Mouse (Mus musculus) thymus, adult 2 months (tissue): ENCODE data around the gene Gm17655. TPM values are rescaled to one million over a fixed set of nuclear protein-coding genes. Genes with fewer than 3 reads are reported as not detected.

Experiments used
- DNase-seq: peaks from one replicate; pipeline ENCODE4 v3.0.0; 2021
- H3K27ac ChIP-seq: fragments of 200-500 bp; 2 replicates; pipeline ENCODE4 v1.5.1; 2012; ENCODE audit warnings: low read length, control low read depth; ENCODE audit not compliant: control insufficient read depth, insufficient read depth
- H3K27me3 ChIP-seq: fragments of 200-500 bp; 2 replicates; pipeline ENCODE4 v1.6.1; 2012; ENCODE audit warnings: mild to moderate bottlenecking, low read length, moderate library complexity, mixed read lengths; ENCODE audit not compliant: control insufficient read depth, insufficient read depth
- H3K36me3 ChIP-seq: fragments of 200-500 bp; 2 replicates; pipeline ENCODE4 v1.6.1; 2012; ENCODE audit warnings: mild to moderate bottlenecking, low read length, moderate library complexity; ENCODE audit not compliant: control insufficient read depth, insufficient read depth
- H3K4me1 ChIP-seq: fragments of 200-500 bp; replicated peaks from 2 replicates; pipeline ENCODE4 v1.6.1; 2012; ENCODE audit warnings: low read length; ENCODE audit not compliant: control insufficient read depth, insufficient read depth
- H3K4me3 ChIP-seq: fragments of 200-500 bp; 2 replicates; pipeline ENCODE4 v1.5.1; 2012; ENCODE audit warnings: mild to moderate bottlenecking, low read length, control low read depth, moderate library complexity; ENCODE audit not compliant: control insufficient read depth, insufficient read depth
- CTCF ChIP-seq: fragments of 200-500 bp; IDR thresholded peaks from 2 replicates; pipeline ENCODE4 v1.5.1; 2012; ENCODE audit warnings: mild to moderate bottlenecking, control low read depth, low read length, moderate library complexity, borderline replicate concordance; ENCODE audit not compliant: control insufficient read depth, poor library complexity, insufficient read depth; ENCODE audit errors: extremely low read depth
- POLR2A ChIP-seq: fragments of 200-500 bp; IDR thresholded peaks from 2 replicates; pipeline ENCODE4 v1.6.1; 2012; ENCODE audit warnings: mild to moderate bottlenecking, low read length, control low read depth, moderate library complexity; ENCODE audit not compliant: control insufficient read depth, poor library complexity, insufficient read depth; ENCODE audit errors: extremely low read depth
- WGBS: fragments of 180-500 bp; shearing (Covaris S2); methylation state at CpG from one replicate; pipeline ENCODE4 v1.1.7; 2018; 5-methylcytosine and 5-hydroxymethylcytosine counted together
- polyA plus RNA-seq: library from polyadenylated mRNA; depleted of rRNA; stranded (reverse); fragments of >200 nt; gene quantifications from 2 replicates; pipeline ENCODE4 v1.2.3, GENCODE M21; 2012

Gm17655 gene
- polyA plus RNA-seq, 1 experiment = 0.32 TPM

DNA sequence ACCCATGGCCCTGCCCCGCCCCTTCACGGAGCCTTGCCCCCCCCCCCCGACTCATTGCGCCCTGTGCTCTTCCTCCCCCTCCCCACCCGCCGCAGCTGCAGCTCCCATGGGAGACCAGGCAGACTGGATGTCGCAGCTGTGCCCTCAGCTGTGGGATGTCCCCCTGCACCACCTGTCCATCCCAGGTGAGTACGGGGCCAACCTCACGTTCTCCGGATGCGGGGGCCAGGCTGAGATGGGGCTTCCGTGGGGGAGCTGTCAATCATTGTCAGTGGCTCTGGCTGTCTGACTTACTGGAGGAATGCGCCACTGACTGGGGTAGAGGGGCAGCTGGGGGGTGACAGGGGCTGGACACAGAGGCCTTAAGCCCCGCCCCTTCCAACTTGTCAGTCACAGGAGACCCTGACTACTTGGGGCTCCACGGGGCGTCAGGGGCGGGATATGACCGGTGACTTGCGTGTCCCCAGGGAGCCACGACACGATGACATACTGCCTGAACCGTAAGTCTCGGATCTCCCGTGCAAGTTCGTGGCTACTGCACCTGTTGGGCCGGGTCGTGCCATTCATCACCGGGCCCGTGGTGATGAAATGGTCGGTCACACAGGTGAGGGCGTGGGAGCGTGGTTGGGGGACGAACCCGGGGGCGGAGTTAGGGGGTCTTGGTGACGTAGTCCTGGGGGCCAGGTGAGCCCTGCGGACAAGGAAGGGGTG, 28.8 kb upstream of the Gm17655 start:
- DNase-seq = peak; percentile 62
- peaks cover 39% of the 10 kb centered on the region for H3K4me1 ChIP-seq
- no peak for TF ChIP-seq POLR2A

DNA sequence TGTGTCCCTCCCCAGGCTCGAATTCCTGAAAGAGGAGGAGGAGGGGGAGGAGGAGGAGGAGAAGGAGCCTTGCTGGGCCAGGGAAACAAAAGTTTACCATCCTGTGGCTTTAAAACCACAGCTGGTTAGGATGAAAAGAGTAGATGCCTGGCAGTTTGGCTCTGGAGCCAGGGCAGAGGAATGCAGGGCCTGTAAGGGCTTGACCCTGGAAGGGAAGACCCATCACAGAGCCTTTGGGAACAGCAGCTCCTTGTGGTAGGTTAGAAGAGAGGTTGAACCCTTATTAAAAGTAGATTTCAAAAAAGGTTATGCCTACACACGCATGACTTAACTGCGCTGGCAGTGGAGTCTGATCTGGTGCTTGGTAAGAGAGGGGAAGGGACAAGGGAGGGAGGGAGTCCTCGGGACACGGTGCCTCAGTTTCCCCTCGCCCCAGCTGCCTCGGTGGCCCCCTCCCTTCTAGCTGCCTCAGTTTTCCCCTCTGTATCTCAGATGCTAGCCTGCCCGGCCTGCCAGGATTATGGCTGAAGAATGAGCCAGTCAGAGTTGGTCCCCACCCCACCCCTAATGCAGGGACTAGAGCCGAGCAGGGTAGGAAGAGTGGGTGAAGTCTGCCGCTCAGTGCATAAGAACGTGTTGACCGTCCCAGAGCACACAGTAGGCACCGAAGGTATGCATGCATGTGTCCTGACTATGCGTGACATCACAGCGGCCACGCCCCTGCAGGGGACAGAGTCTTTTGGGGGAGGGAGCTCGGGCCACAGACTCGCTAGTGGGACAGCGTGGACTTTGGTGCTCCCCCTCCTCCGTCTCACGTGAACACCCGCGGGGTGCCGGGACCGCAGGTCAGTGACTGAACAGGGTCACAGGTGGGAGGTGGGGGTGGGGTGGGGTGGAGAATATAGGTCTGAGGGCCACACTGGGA, 27.6 kb upstream of the Gm17655 start, which contains the start of gene Plcxd1:
Gene Plcxd1, plus strand, starts transcription at position 314 of the 925 bp plus-strand sequence.
- DNase-seq = no peak
- Histone ChIP-seq H3K4me1 (peaks cover 44% of the 10 kb centered on the region), H3K27ac (peak within 1 kb of the TSS; percentile 2; the same call in 1 of the 2 replicates), H3K36me3 (peaks cover 3% of the 10 kb centered on the region; the same call in 1 of the 2 replicates), H3K4me3 (peak within 1 kb of the TSS; percentile 46), H3K27me3 (no peaks in the 10 kb centered on the region)
- no peak for TF ChIP-seq CTCF
- 53% methylated on average over 25 of the region's 25 CpGs for WGBS

More for the DNA sequence above, 28.8 kb upstream of the Gm17655 start:
- Histone ChIP-seq H3K4me3 (peak overlapping the region; percentile 46), H3K36me3 (peaks cover 3% of the 10 kb centered on the region; the same call in 1 of the 2 replicates), H3K27me3 (no peaks in the 10 kb centered on the region), H3K27ac (no peak overlapping the region)
- WGBS = 4% methylated on average over 37 of the region's 37 CpGs

DNA sequence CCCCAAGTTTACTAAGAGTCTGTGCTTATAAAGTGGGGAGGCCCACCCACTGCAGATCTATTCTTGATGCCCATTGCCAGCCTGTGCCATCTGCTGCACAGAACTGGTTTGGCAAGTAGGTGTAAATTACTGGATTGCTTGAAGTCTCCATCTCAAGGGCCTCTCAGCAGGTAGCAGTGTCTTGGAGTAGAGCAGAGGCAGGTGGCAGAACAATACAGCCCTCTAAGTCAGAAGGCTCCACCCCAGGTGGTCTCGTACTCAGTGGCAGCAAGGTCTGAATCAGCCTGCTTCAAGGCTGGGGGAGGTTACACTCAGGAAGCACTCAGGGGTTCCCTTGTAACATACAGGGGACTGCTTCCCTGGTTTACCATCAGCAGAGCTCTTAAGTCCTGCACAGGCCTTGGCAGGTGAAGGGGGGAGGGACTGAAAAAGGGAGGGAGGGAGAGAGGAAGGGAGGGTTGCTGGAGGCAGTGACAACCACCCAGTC, 26.7 kb upstream of the Gm17655 start:
- Histone ChIP-seq H3K4me1 (peaks cover 46% of the 10 kb centered on the region), H3K27ac (peak overlapping the region; percentile 2; the same call in 1 of the 2 replicates), H3K4me3 (no peak overlapping the region), H3K36me3 (no peaks in the 10 kb centered on the region; the same call in 1 of the 2 replicates), H3K27me3 (no peaks in the 10 kb centered on the region)
- WGBS = 13% methylated on average over 1 of the region's 1 CpGs
- no peak for DNase-seq
- TF ChIP-seq POLR2A (no peak; the same call in 1 of the 2 replicates), CTCF (no peak)

DNA sequence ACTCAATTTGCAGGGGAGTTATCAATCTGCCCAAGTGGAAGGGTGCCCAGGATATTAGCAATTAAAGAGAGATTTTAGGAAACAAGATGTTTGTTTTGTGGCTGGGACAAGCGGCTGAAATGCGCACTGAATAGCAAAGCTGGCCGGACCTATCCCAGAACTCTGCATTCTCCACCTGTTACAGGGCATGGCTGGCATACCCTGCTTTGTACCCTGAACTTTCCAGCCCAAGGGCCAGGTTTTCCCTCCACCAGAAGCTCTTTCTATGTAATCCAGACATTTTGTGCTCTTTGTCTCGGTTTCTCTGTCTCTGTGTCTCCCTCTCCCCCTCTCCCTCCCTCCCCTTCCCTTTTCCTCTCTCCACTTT, 22.5 kb upstream of the Gm17655 start:
- no peaks in the 10 kb centered on the region for H3K36me3 ChIP-seq
- WGBS = 2% methylated on average over 4 of the region's 4 CpGs
- H3K4me3 ChIP-seq = peak overlapping the region; percentile 55
- H3K4me1 ChIP-seq = peaks cover 23% of the 10 kb centered on the region
- H3K27me3 ChIP-seq = no peaks in the 10 kb centered on the region
- no peak for TF ChIP-seq POLR2A
- no peak for TF ChIP-seq CTCF
- no peak for DNase-seq
- peak overlapping the region; percentile 75 for H3K27ac ChIP-seq

DNA sequence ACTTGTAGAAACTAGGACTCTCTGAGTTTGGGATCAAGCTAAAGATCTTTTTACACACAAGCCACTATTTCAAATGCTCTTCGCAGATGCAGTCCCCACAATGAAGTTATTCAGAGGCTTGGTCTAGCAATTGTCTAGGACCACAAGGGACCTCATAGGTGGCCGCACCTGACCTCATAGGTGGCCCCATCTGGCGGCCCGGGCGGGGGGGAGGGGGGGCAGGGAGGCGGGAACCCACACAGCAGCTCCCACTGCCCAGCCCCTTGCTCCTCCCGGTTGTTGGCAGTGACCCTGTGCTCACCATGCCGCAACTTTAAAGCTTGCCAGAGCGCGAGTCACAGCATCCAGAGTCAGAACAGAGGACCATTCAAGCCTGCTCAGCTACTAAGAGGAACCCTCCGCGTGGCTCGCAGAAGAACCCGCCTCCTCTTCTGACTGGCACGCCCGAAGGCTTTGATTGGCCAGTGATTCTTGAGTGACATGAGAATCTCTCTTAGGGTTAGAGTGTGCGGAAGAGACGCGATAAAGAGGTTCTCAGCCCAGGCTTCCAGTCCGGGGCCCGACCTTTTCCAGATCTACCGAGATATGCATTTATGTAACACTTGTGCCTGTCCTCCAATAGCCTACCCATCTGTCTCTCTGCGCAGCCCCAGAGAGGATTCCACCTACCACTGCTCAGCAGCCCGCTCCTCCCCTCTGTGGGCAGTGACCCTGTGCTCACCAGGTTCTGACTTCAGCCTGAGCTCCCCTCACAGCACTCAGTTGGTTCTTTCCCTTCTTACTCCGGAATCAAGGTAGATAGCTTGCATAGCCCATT, 21.9 kb upstream of the Gm17655 start, which contains the start of gene Gm35315:
Gene Gm35315, minus strand, starts transcription at position 391 of the 817 bp plus-strand sequence.
- TF ChIP-seq POLR2A (peak; percentile 82), CTCF (no peak)
- Histone ChIP-seq H3K4me3 (peak within 1 kb of the TSS; percentile 55), H3K27ac (peak within 1 kb of the TSS; percentile 75), H3K36me3 (no peaks in the 10 kb centered on the region), H3K27me3 (no peaks in the 10 kb centered on the region), H3K4me1 (peaks cover 17% of the 10 kb centered on the region)
- under 1% methylated on average over 25 of the region's 25 CpGs for WGBS
- DNase-seq = peak; percentile 90
